Mouse (Mus musculus): ENCODE data around the gene Bcl7a.

Gene Bcl7a

GRCm38 (mm10) chr5:123378712-123379111, 35.1 kb downstream of the Bcl7a start:
- no peak for DNase-seq

DNA sequence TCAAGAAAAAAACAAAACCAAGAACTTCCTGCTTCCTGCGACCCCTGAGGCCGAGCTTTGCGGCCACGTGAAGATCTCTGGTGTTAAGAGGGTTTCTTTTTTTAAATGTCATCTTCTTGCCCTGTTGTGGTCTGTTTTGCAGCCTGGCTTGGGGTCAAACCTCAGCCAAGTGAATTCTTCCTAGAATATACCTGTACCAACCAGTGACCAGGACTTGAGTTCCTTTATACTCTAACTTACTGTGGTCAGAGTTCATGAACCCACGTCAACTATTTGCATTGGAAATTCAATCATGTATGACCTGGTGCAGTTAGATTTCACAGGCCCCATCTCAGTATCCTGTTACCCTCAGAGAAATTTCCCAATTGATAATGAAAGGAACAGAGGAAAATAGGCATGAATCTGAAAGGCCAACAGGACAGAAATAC, 35.9 kb downstream of the Bcl7a start:
- no peak for DNase-seq

DNA sequence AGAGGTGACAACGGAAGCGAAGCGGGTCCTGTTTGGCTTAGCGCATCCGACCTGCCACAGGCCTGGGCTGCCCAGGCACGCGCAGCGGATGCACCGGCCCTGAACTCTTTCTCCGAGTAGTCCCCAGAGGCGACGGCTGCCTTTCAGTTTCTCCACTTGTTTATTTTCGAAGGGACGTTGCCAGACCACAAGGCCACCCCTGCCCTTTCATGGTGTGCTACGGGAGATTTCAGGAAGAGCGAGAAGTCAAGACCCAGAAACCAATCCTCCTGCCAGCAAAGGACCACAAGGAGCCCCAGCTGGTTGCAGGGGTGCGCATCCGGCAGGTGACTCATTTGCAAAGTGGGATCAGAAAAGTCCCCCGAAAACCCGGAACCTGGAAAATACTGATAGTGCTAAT, 38.3 kb downstream of the Bcl7a start:
- peak; percentile 65 for DNase-seq

DNA sequence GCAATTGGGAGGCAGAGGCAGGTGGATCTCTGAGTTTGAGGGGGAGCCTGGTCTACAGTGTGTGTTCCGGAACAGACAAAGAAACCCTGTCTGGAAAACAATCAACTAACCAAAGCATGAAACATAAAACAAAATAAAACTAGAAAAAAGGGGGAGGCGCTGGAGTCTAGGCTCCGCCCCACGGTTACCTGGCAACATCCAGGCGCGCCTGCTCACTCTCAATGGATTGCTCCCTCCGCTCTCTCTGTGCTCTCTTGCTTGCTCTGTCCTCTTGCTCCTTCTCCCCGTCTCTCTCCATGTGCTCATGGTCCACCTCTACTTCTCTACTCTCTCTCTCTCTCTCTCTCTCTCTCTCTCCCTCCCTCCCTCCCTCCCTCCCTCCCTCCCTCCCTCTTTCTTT, 39.1 kb downstream of the Bcl7a start:
- DNase-seq = no peak

DNA sequence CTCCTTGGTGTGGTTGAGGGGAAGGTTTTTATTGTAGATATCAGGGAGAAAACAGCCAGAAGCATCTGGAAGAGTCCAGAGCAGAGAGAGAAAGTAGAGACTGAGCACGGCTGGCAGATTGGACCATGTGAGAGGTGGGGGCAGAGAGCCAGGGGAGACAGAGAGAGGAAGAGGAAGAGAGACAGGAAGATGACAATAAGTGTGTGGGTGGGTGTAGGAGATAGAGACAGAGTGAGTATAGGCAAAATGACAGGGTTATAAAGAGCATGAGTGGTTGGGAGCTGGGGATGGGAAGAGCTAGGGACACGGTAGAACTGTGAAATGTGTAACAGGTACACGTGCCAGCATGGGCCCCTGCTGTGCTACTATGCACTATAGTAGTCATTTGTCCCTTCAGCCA, 44.8 kb downstream of the Bcl7a start:
- DNase-seq = no peak

DNA sequence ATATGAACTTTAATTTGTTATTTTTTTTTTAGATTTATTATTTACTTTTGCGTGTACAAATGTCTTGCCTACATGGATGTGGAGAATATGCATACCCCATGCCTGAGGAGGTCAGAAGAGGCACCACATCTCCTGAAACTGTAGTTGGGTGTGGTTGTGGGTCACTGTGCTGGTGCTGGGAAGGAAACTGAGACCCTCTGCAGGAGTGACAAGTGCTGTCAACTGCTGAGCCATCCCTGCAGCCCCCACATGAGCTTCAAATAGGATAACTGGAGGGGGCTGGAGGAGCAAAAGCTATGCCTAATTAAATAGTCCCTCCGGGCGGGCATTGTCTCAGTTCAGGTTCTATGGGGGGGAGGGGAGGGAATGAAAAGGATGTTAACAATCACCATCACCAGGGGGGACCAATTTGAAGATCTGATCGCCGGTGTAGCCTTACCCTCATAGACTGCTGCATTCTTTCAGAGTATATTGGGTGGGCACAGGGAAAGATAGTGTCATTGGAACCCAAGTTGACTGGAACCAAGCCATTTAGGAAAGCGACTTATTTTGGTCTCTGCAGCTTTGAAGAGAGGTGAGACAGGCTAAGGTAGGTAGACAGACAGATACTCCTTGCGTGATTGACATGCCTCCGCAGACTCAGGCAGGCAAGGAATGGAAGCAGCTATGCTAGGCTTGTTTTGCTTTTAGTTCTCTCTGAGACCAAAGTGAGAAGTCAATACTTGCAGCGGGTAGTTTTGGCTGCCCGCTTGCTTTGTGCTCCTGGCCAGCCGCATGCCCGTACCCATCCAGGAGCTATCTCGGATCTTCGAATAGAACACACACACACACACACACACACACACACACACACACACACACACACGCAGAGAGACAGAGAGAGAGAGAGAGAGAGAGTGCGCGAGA, 47.2 kb downstream of the Bcl7a start:
- DNase-seq = no peak

DNA sequence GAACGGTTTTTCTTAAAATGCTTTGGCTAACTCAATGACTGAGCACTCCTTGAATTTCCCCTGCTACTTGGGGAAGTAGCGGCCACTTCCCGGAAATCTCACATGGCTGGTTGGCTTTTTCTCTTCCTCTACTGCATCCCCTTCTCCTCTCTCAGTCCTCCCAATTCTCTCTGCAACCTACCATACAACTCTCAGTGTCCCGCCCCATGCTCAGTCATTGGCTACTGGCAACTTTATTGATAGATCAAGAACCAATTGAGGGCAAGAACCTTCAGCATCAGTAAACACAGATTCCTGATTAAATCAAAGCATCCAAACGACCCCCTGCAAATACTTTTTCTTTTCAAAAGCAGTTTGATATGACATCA, 47.8 kb downstream of the Bcl7a start:
- DNase-seq = no peak

DNA sequence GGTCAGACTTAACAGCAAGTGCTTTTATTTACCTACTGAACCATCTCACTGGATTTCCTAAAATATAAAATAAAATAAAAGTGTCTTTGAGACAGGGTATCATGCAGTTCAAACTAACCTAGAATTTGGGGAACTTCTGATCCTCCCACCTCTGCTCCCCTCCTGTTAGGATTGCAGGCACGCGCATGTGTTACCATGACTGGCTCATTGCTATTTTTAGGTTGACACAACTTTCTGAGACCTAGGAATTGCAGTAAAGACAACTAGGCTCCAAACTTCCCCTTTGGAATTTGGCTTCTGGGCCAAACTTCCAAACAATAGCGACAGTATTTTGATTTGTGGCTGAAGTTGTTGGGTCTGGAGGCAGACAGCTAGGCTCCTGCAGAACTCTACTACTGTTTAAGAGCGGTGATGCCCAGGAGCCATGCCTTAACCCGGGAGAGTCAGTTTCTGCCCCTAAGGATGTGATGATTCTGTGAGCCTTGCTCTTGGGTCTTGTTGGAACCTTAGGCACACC, 50.2 kb downstream of the Bcl7a start:
- no peak for DNase-seq

GRCm38 (mm10) chr5:123394303-123394956, 50.8 kb downstream of the Bcl7a start, which contains the start of gene Mlxip:
TSS of gene Mlxip (plus strand) at chr5:123394798.
- peak; percentile 95 for DNase-seq

GRCm38 (mm10) chr5:123394957-123395881, 51.6 kb downstream of the Bcl7a start:
- no peak for DNase-seq

GRCm38 (mm10) chr5:123396901-123397464, 53.3 kb downstream of the Bcl7a start:
- no peak for DNase-seq

DNA sequence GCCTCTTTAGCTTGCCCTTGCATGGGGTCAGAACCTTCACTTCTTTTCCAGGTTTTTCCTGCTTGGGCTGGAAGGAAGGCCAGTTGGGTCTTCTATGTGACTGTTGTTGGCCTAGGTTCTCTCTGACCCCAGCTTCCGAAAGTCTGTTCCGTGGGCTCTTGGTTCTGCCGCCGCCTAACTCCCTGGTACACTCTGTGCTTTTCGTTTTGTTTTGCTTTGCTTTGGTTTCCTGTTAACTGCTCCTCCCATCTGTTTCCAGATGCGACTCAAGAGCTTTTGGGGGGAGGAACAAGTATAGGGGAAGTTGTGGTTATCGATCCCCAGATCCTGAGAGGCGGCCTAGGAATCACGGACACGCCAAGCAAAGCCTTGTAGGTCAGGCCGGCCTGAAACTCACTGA, 54.2 kb downstream of the Bcl7a start:
- peak; percentile 41 for DNase-seq

- no peak for DNase-seq
Measured at GRCm38 (mm10) chr5:123398856-123399498, 55.3 kb downstream of the Bcl7a start.

DNA sequence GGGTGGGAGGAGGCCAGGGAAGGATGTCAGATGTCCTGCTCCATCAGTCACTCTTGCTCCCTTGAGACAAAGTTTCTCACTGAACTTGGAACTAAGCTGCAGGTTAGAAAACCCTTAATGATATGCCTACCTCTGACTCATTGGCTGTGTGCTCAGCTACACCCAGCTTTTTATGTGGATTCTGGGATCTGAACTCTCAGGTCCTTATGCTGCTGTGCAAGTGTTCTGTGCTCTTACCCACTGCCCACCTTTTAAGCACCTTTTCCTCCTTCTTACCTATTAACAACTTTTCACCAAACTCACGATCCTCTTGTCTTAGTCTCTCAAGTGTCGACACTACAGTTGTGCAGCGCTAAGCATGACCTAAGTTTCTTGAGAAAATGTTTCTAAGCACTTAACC, 60.8 kb downstream of the Bcl7a start:
- DNase-seq = no peak

DNA sequence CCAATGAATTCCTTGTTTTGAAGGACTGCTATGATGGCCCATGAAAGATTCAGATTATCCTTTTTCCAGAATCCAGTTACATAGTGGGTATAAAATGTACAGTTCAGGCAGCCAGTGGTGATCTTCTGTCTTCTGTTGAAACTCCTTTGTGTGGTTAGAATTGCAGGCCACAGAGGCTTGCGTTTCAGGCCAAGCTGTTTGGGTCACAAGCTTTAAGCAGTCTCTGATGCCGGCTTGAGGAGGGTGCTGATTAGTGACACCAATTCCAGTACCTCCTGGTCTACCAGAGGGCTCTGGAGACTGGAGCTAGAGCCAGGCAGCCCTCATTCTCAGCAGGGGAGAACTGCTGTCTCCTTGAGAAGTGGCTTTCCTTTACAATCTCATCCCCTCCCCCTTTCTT, 63.3 kb downstream of the Bcl7a start:
- no peak for DNase-seq

GRCm38 (mm10) chr5:123408176-123408575, 64.5 kb downstream of the Bcl7a start:
- DNase-seq = no peak

GRCm38 (mm10) chr5:123412193-123412592, 68.6 kb downstream of the Bcl7a start:
- no peak for DNase-seq

GRCm38 (mm10) chr5:123413866-123414363, 70.3 kb downstream of the Bcl7a start:
- no peak for DNase-seq

DNA sequence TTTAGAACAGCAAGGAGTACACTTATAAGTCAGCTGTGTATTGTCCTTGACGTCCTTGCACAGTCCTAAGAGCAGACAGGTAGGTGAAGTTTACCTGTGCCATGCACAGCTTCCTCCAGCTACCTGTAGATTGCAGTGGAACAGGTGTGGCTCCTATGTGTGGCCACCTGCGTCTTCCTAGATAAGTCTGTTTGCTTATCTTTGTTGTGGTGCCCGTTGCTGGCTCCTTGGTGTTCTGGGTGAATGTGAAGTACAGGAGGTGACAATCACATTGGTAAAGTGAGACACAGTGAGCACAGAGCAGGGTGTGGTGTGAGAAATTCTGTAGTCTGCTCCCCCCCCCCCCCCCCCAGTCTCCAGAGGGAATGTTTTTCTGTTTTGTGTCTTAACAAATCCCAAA, 72.5 kb downstream of the Bcl7a start:
- DNase-seq = no peak

- DNase-seq = no peak
Measured at GRCm38 (mm10) chr5:123416566-123417518, 73.2 kb downstream of the Bcl7a start.

GRCm38 (mm10) chr5:123423885-123424284, 80.3 kb downstream of the Bcl7a start:
- no peak for DNase-seq

Data from kidney, postnatal 14 days (tissue).